Mouse (Mus musculus): ENCODE measurements at regions not wholly inside any gene's neighbourhood (a gene's known extent, or its start where the extent isn't known, plus 50 kb on each side); places are given as distances from the start of the nearest gene placed in this dataset.

- no peak for TF ChIP-seq CTCF (IDR thresholded peaks at IDR 0.05; ENCODE audit: borderline replicate concordance, insufficient read depth, low read depth, low read length)
- TF ChIP-seq POLR2A (IDR thresholded peaks at IDR 0.05; ENCODE audit: borderline replicate concordance, insufficient read depth, low read length), result no peak
These were observed 244.6 kb downstream of the Fign start for GRCm38 (mm10) chr2:63853226-63853625.

Data from cerebellum, adult 2 months (tissue).